Mouse (Mus musculus): ENCODE data around the gene Bnip2.

DNA sequence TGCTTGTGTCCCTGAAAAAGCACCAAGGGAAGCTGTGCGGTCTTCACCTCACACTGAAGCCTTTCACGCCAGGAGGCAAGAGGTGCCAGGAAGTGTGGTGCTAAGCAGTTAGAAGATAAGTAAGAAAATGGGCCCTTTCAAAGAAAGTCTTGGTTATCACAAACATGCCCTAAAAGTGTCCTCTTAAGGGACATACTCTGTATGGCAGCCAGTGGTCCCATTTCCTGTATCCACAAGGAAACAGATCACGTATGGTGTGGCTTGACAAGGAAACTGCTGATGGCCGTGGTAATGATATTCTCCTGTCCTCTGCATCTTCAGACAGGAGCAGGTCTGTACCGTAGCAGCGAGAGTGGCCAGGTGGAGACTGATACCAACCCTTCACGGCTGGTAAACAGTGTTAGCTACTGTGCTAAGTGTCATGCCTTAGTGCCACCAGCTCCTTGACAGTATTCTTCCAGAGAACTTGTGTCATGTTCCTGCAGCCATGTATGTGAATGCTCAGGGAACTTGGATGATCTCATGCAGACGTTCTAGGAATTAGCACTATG lies 20.6 kb downstream of the Bnip2 start:
- TF ChIP-seq EP300 (optimal IDR thresholded peaks at IDR 0.05), result no peak
- no peak for TF ChIP-seq CTCF (IDR thresholded peaks at IDR 0.05; ENCODE audit: low read depth)

Measured in stomach, postnatal 0 days (tissue).